Mouse (Mus musculus): ENCODE measurements around the gene Ildr2. TPM values are rescaled to one million over a fixed set of nuclear protein-coding genes. Genes with fewer than 3 reads are reported as not detected.

Gene Ildr2
- total and polyA plus RNA-seq, 2 experiments from 2014 or later, result 7.1 to 31.3 TPM

GRCm38 (mm10) chr1:166259526-166259925 is 5.6 kb downstream of the Ildr2 start:
- Histone ChIP-seq H3K4me1 (ENCODE audit: insufficient read depth, low read length) (peaks cover 12% of the 10 kb centered on the region; the same call in 1 of the 2 replicates), H3K27ac (ENCODE audit: low read depth, low read length) (no peak overlapping the region), H3K9ac (replicated peaks; ENCODE audit: low read length, poor library complexity, severe bottlenecking) (no peak overlapping the region), H3K27me3 (ENCODE audit: insufficient read depth, low read length) (no peaks in the 10 kb centered on the region), H3K4me3 (ENCODE audit: low read depth, low read length) (no peak overlapping the region), H3K4me2 (ENCODE audit: low read depth, low read length, poor library complexity, severe bottlenecking) (peak overlapping the region; percentile 20), H3K9me3 (ENCODE audit: low read length) (no peaks in the 10 kb centered on the region), H3K36me3 (ENCODE audit: insufficient read depth, low read length) (no peaks in the 10 kb centered on the region)
- ATAC-seq (ENCODE audit: low FRiP score) (no peak), DNase-seq (ENCODE audit: low spot score) (no peak)
- WGBS, result 58% methylated on average over 6 of the region's 6 CpGs
- no peak for TF ChIP-seq CTCF (IDR thresholded peaks at IDR 0.05)

- no peaks in the 10 kb centered on the region for H3K27me3 ChIP-seq (ENCODE audit: insufficient read depth, low read length)
- no peak for TF ChIP-seq CTCF (IDR thresholded peaks at IDR 0.05)
- 69% methylated on average over 7 of the region's 7 CpGs for WGBS
- no peak for ATAC-seq (ENCODE audit: low FRiP score)
- no peak overlapping the region for H3K9ac ChIP-seq (replicated peaks; ENCODE audit: low read length, poor library complexity, severe bottlenecking)
- no peaks in the 10 kb centered on the region for H3K9me3 ChIP-seq (ENCODE audit: low read length)
- DNase-seq (ENCODE audit: low spot score), result no peak
- no peaks in the 10 kb centered on the region for H3K4me1 ChIP-seq (ENCODE audit: insufficient read depth, low read length)
- no peak overlapping the region for H3K27ac ChIP-seq (ENCODE audit: low read depth, low read length)
- H3K36me3 ChIP-seq (ENCODE audit: insufficient read depth, low read length), result peaks cover 4% of the 10 kb centered on the region; the same call in 1 of the 2 replicates
- no peak overlapping the region for H3K4me3 ChIP-seq (ENCODE audit: low read depth, low read length)
- no peak overlapping the region for H3K4me2 ChIP-seq (ENCODE audit: low read depth, low read length, poor library complexity, severe bottlenecking)
These were observed 12.2 kb downstream of the Ildr2 start for GRCm38 (mm10) chr1:166266001-166266705.

GRCm38 (mm10) chr1:166266918-166267317 is 13.0 kb downstream of the Ildr2 start:
- H3K27me3 ChIP-seq (ENCODE audit: insufficient read depth, low read length), result no peaks in the 10 kb centered on the region
- no peak overlapping the region for H3K27ac ChIP-seq (ENCODE audit: low read depth, low read length)
- 97% methylated on average over 9 of the region's 9 CpGs for WGBS
- ATAC-seq (ENCODE audit: low FRiP score) (no peak), DNase-seq (ENCODE audit: low spot score) (no peak)
- H3K9ac ChIP-seq (replicated peaks; ENCODE audit: low read length, poor library complexity, severe bottlenecking), result no peak overlapping the region
- TF ChIP-seq CTCF (IDR thresholded peaks at IDR 0.05), result no peak
- no peaks in the 10 kb centered on the region for H3K9me3 ChIP-seq (ENCODE audit: low read length)
- H3K4me3 ChIP-seq (ENCODE audit: low read depth, low read length), result no peak overlapping the region
- no peak overlapping the region for H3K4me2 ChIP-seq (ENCODE audit: low read depth, low read length, poor library complexity, severe bottlenecking)
- H3K4me1 ChIP-seq (ENCODE audit: insufficient read depth, low read length), result no peaks in the 10 kb centered on the region
- peaks cover 4% of the 10 kb centered on the region; the same call in 1 of the 2 replicates for H3K36me3 ChIP-seq (ENCODE audit: insufficient read depth, low read length)

GRCm38 (mm10) chr1:166268218-166268617 is 14.3 kb downstream of the Ildr2 start:
- no peak overlapping the region for H3K27ac ChIP-seq (ENCODE audit: low read depth, low read length)
- H3K4me2 ChIP-seq (ENCODE audit: low read depth, low read length, poor library complexity, severe bottlenecking), result no peak overlapping the region
- H3K9me3 ChIP-seq (ENCODE audit: low read length), result no peaks in the 10 kb centered on the region
- no peak overlapping the region for H3K9ac ChIP-seq (replicated peaks; ENCODE audit: low read length, poor library complexity, severe bottlenecking)
- no peak for TF ChIP-seq CTCF (IDR thresholded peaks at IDR 0.05)
- ATAC-seq (ENCODE audit: low FRiP score), result no peak
- H3K27me3 ChIP-seq (ENCODE audit: insufficient read depth, low read length), result no peaks in the 10 kb centered on the region
- no peak for DNase-seq (ENCODE audit: low spot score)
- no peaks in the 10 kb centered on the region for H3K4me1 ChIP-seq (ENCODE audit: insufficient read depth, low read length)
- no peak overlapping the region for H3K4me3 ChIP-seq (ENCODE audit: low read depth, low read length)
- peaks cover 4% of the 10 kb centered on the region; the same call in 1 of the 2 replicates for H3K36me3 ChIP-seq (ENCODE audit: insufficient read depth, low read length)
- 92% methylated on average over 5 of the region's 5 CpGs for WGBS

GRCm38 (mm10) chr1:166278786-166279185 is 24.8 kb downstream of the Ildr2 start:
- H3K4me1 ChIP-seq (ENCODE audit: insufficient read depth, low read length), result peaks cover 45% of the 10 kb centered on the region
- H3K4me3 ChIP-seq (ENCODE audit: low read depth, low read length), result no peak overlapping the region
- no peak overlapping the region for H3K9ac ChIP-seq (replicated peaks; ENCODE audit: low read length, poor library complexity, severe bottlenecking)
- ATAC-seq (ENCODE audit: low FRiP score) (no peak), DNase-seq (ENCODE audit: low spot score) (no peak)
- no peaks in the 10 kb centered on the region for H3K9me3 ChIP-seq (ENCODE audit: low read length)
- no peak for TF ChIP-seq CTCF (IDR thresholded peaks at IDR 0.05)
- H3K27me3 ChIP-seq (ENCODE audit: insufficient read depth, low read length), result no peaks in the 10 kb centered on the region
- 20% methylated on average over 2 of the region's 2 CpGs for WGBS
- H3K4me2 ChIP-seq (ENCODE audit: low read depth, low read length, poor library complexity, severe bottlenecking), result no peak overlapping the region
- H3K27ac ChIP-seq (ENCODE audit: low read depth, low read length), result no peak overlapping the region; the same call in 1 of the 2 replicates
- H3K36me3 ChIP-seq (ENCODE audit: insufficient read depth, low read length), result no peaks in the 10 kb centered on the region

- WGBS, result 18% methylated on average over 9 of the region's 9 CpGs
- TF ChIP-seq CTCF (IDR thresholded peaks at IDR 0.05), result no peak
- Histone ChIP-seq H3K27ac (ENCODE audit: low read depth, low read length) (peak overlapping the region; percentile 68), H3K36me3 (ENCODE audit: insufficient read depth, low read length) (no peaks in the 10 kb centered on the region), H3K4me1 (ENCODE audit: insufficient read depth, low read length) (peaks cover 51% of the 10 kb centered on the region), H3K9ac (replicated peaks; ENCODE audit: low read length, poor library complexity, severe bottlenecking) (0 out of 2 replicates have a peak overlapping the region, but pooled peaks have one; percentile 36), H3K27me3 (ENCODE audit: insufficient read depth, low read length) (no peaks in the 10 kb centered on the region), H3K9me3 (ENCODE audit: low read length) (no peaks in the 10 kb centered on the region), H3K4me2 (ENCODE audit: low read depth, low read length, poor library complexity, severe bottlenecking) (no peak overlapping the region), H3K4me3 (ENCODE audit: low read depth, low read length) (no peak overlapping the region)
- ATAC-seq (ENCODE audit: low FRiP score) (no peak), DNase-seq (ENCODE audit: low spot score) (no peak)
These were observed 25.8 kb downstream of the Ildr2 start for GRCm38 (mm10) chr1:166279580-166280206.
